Mouse (Mus musculus) layer of hippocampus, adult 2 months (tissue): Measurements from ENCODE around the gene Exoc3l2. TPM values are rescaled to one million over a fixed set of nuclear protein-coding genes. Genes with fewer than 3 reads are reported as not detected.
A peak's percentile ranks its signal among the peaks of the same experiment; 100 is the strongest.

Source experiments
- DNase-seq, 2 experiments: peaks; one replicate each; pipeline ENCODE4 v3.0.0; 2022; ENCODE audit warnings: low spot score in 2 of 2
- H3K27ac ChIP-seq: fragments of 200-600 bp; 2 replicates; pipeline ENCODE4 v1.8.1; 2022
- H3K4me3 ChIP-seq: fragments of 200-600 bp; 2 replicates; pipeline ENCODE4 v1.8.1; 2022; ENCODE audit warnings: mild to moderate bottlenecking
- CTCF ChIP-seq: fragments of 200-600 bp; conservative IDR thresholded peaks from 2 replicates; pipeline ENCODE4 v1.8.1; 2022; ENCODE audit warnings: antibody characterized with exemption, mild to moderate bottlenecking, moderate library complexity
- total RNA-seq, 2 experiments: library from RNA; stranded (reverse); gene quantifications; 2 replicates each; pipeline ENCODE4 v1.2.3; 2021

Exoc3l2 gene
- total RNA-seq, 2 experiments from 2014 or later: 0.10 to 0.38 TPM

GRCm38 (mm10) chr7:19523017-19523756, 60.1 kb downstream of the Exoc3l2 start:
- peak overlapping the region; percentile 47 for H3K4me3 ChIP-seq
- no peak for DNase-seq
- H3K27ac ChIP-seq: no peak overlapping the region
- TF ChIP-seq CTCF: no peak

- DNase-seq: peak; percentile 60 to 67
- peak; percentile 82 for TF ChIP-seq CTCF
Observed at GRCm38 (mm10) chr7:19523757-19524419, 60.8 kb downstream of the Exoc3l2 start.

GRCm38 (mm10) chr7:19524420-19525104, 61.4 kb downstream of the Exoc3l2 start:
- peak overlapping the region; percentile 47 for H3K4me3 ChIP-seq
- no peak for TF ChIP-seq CTCF

More at GRCm38 (mm10) chr7:19523757-19524419, 60.8 kb downstream of the Exoc3l2 start:
- H3K27ac ChIP-seq: 0 out of 2 replicates have a peak overlapping the region, but pooled peaks have one; percentile 29
- H3K4me3 ChIP-seq: peak overlapping the region; percentile 47

GRCm38 (mm10) chr7:19525105-19525481, 62.0 kb downstream of the Exoc3l2 start:
- H3K27ac ChIP-seq: no peak overlapping the region
- 0 out of 2 replicates have a peak, but pooled peaks have one; percentile 12 for TF ChIP-seq CTCF
- DNase-seq: no peak
- no peak overlapping the region for H3K4me3 ChIP-seq

More at GRCm38 (mm10) chr7:19524420-19525104, 61.4 kb downstream of the Exoc3l2 start:
- 0 out of 2 replicates have a peak overlapping the region, but pooled peaks have one; percentile 29 for H3K27ac ChIP-seq
- no peak for DNase-seq

- TF ChIP-seq CTCF: no peak; the same call in 1 of the 2 replicates
- no peak overlapping the region for H3K27ac ChIP-seq
- DNase-seq: no peak
- H3K4me3 ChIP-seq: no peak overlapping the region
Observed at GRCm38 (mm10) chr7:19531077-19531476, 67.9 kb downstream of the Exoc3l2 start.

- DNase-seq: no peak
- no peak for TF ChIP-seq CTCF
- Histone ChIP-seq H3K27ac (no peak overlapping the region), H3K4me3 (no peak overlapping the region)
Observed at GRCm38 (mm10) chr7:19532240-19532639, 69.1 kb downstream of the Exoc3l2 start.

- TF ChIP-seq CTCF: no peak
- no peak overlapping the region for H3K4me3 ChIP-seq
- no peak overlapping the region for H3K27ac ChIP-seq
- DNase-seq: no peak
Observed at GRCm38 (mm10) chr7:19534676-19535075, 71.5 kb downstream of the Exoc3l2 start.

GRCm38 (mm10) chr7:19540771-19541566, 77.8 kb downstream of the Exoc3l2 start:
- no peak for TF ChIP-seq CTCF
- DNase-seq: no peak
- Histone ChIP-seq H3K27ac (peak overlapping the region; percentile 65; the same call in 1 of the 2 replicates), H3K4me3 (no peak overlapping the region)

- H3K4me3 ChIP-seq: no peak overlapping the region
- no peak for DNase-seq
- TF ChIP-seq CTCF: no peak
- H3K27ac ChIP-seq: peak overlapping the region; percentile 65
Observed at GRCm38 (mm10) chr7:19541681-19542154, 78.6 kb downstream of the Exoc3l2 start.

GRCm38 (mm10) chr7:19542155-19542691, 79.1 kb downstream of the Exoc3l2 start:
- Histone ChIP-seq H3K4me3 (no peak overlapping the region), H3K27ac (peak overlapping the region; percentile 65)
- DNase-seq: peak in 1 of 2 experiments; percentile 47
- no peak for TF ChIP-seq CTCF

- TF ChIP-seq CTCF: peak; percentile 70
- Histone ChIP-seq H3K4me3 (no peak overlapping the region), H3K27ac (no peak overlapping the region)
- no peak for DNase-seq
Observed at GRCm38 (mm10) chr7:19543584-19543983, 80.5 kb downstream of the Exoc3l2 start.

- DNase-seq: no peak
- TF ChIP-seq CTCF: no peak
- Histone ChIP-seq H3K4me3 (no peak overlapping the region), H3K27ac (no peak overlapping the region)
Observed at GRCm38 (mm10) chr7:19546007-19546406, 82.9 kb downstream of the Exoc3l2 start.

Other genes starting within 250 kb of the Exoc3l2 start
- gene Opa3, start 235.0 kb upstream of the Exoc3l2 start, total RNA-seq: 10 to 100 TPM; 37.4 to 38.7 TPM
- gene Vasp, start 191.5 kb upstream of the Exoc3l2 start, total RNA-seq: 10 to 100 TPM; 15.7 to 17.1 TPM
- not detected for gene Ppm1n, start 183.3 kb upstream of the Exoc3l2 start, total RNA-seq
- gene Rtn2, start 180.7 kb upstream of the Exoc3l2 start, total RNA-seq: 10 to 100 TPM; 90.3 to 92.7 TPM
- gene Fosb, start 153.3 kb upstream of the Exoc3l2 start, total RNA-seq: 10 to 100 TPM; 12.8 to 14.1 TPM
- 10 to 100 TPM; 51.7 to 51.9 TPM for gene Ercc1, start 118.6 kb upstream of the Exoc3l2 start, total RNA-seq
- gene Cd3eap, start 103.8 kb upstream of the Exoc3l2 start, total RNA-seq: 10 to 100 TPM; 18.1 to 19.5 TPM
- gene Ppp1r13l, start 103.6 kb upstream of the Exoc3l2 start, total RNA-seq: 1 to 10 TPM; 6.1 to 6.9 TPM
- 10 to 100 TPM; 36.4 to 36.5 TPM for gene Ercc2, start 81.3 kb upstream of the Exoc3l2 start, total RNA-seq
- gene Klc3, start 59.2 kb upstream of the Exoc3l2 start, total RNA-seq: 1 to 10 TPM; 3.2 to 3.5 TPM
- gene Ckm, start 58.6 kb upstream of the Exoc3l2 start, total RNA-seq: not detected
- gene Mark4, start 4.5 kb upstream of the Exoc3l2 start, total RNA-seq: 10 to 100 TPM; 92.9 to 99.6 TPM
- 1 to 10 TPM; 6.0 to 6.9 TPM for gene Bloc1s3, start 45.0 kb downstream of the Exoc3l2 start, total RNA-seq
- 10 to 100 TPM; 17.2 to 20.7 TPM for gene Trappc6a, start 45.1 kb downstream of the Exoc3l2 start, total RNA-seq
- gene Nkpd1, start 54.5 kb downstream of the Exoc3l2 start, total RNA-seq: under 1 TPM; 0.38 to 0.71 TPM
- 100 to 1,000 TPM; 116 to 118 TPM for gene Ppp1r37, start 99.7 kb downstream of the Exoc3l2 start, total RNA-seq
- under 1 TPM; 0.81 to 0.95 TPM for gene Zfp296, start 114.0 kb downstream of the Exoc3l2 start, total RNA-seq
- gene Gemin7, start 114.3 kb downstream of the Exoc3l2 start, total RNA-seq: 10 to 100 TPM; 38.8 to 43.9 TPM
- 100 to 1,000 TPM in 1 of 2 experiments, 10 to 100 TPM in 1; 95.4 to 112 TPM for gene Clasrp, start 141.2 kb downstream of the Exoc3l2 start, total RNA-seq
- gene Relb, start 166.1 kb downstream of the Exoc3l2 start, total RNA-seq: 10 to 100 TPM in 1 of 2 experiments, 1 to 10 TPM in 1; 9.8 to 11.3 TPM
- gene Clptm1, start 201.7 kb downstream of the Exoc3l2 start, total RNA-seq: 100 to 1,000 TPM; 136 to 151 TPM
- gene Apoc2, start 214.6 kb downstream of the Exoc3l2 start, total RNA-seq: not detected
- gene Gm44805, start 218.1 kb downstream of the Exoc3l2 start, total RNA-seq: not detected
- gene Apoc4, start 218.1 kb downstream of the Exoc3l2 start, total RNA-seq: not detected
- 1 to 10 TPM; 3.1 to 3.5 TPM for gene Apoc1, start 229.3 kb downstream of the Exoc3l2 start, total RNA-seq
- gene Apoe, start 235.9 kb downstream of the Exoc3l2 start, total RNA-seq: 1,000 to 10,000 TPM; 2,242 to 2,264 TPM